ENCODE assay signal across 8 mouse cellular contexts in genomic region chr2:135323955-135324302, GRCm38 (mm10).
DNase-seq lines count a peak whose midpoint lies in the region; ATAC-seq and TF ChIP-seq lines count a peak whose summit lies in the region.

No protein-coding gene starts in this region.

- no peak for TF ChIP-seq EP300 in liver, postnatal 0 days (IDR thresholded peaks at IDR 0.05; ENCODE audit: low read depth)

- H3K9ac ChIP-seq in ES-E14 (ENCODE audit: insufficient read depth, low read depth, low read length, poor library complexity, severe bottlenecking): no peak overlapping the region
- no peak overlapping the region for H3K9ac ChIP-seq in forebrain, embryonic 11.5 days (ENCODE audit: low read length)
- H3K9ac ChIP-seq in liver, postnatal 0 days (replicated peaks): no peak overlapping the region

- TF ChIP-seq CTCF in liver, postnatal 0 days (IDR thresholded peaks at IDR 0.05; ENCODE audit: low read depth): peak; percentile 76

- intact Hi-C loops in heart, postnatal 10 days (cut with DNase I): loop anchor here (1.0 to 2.0 kb wide), 2 partner anchors 538 to 641 kb away; partner anchors contain the start of gene Plcb1

- no peaks in the 10 kb centered on the region for H3K9me3 ChIP-seq in ES-E14 (ENCODE audit: control insufficient read depth, insufficient read depth, low read depth, low read length)
- H3K9me3 ChIP-seq in forebrain, embryonic 11.5 days (ENCODE audit: control insufficient read depth, low read length): no peaks in the 10 kb centered on the region
- H3K9me3 ChIP-seq in liver, postnatal 0 days (ENCODE audit: low read length): no peaks in the 10 kb centered on the region

- in situ Hi-C loops in ES-E14 (cut with MboI; ENCODE audit: low sequenced_read_pairs in 2 of 2, unreplicated experiment in 2 of 2): loop anchor here in 1 of 2 experiments (10.0 kb wide), 2 partner anchors 539 to 639 kb away; partner anchors contain the start of gene Plcb1

- DNase-seq in ES-E14 (ENCODE audit: low read depth, low spot score): peak; percentile 80
- peak; percentile 19 for DNase-seq in c-Kit-positive CD71-positive TER-119-negative erythroid progenitor cells, embryonic 14.5 days (ENCODE audit: low read depth)
- DNase-seq in forebrain, embryonic 11.5 days (ENCODE audit: low spot score): peak; percentile 88
- peak; percentile 82 to 89 for DNase-seq in heart, postnatal 10 days
- peak; percentile 67 to 89 for DNase-seq in kidney, postnatal 36 days
- DNase-seq in liver, postnatal 0 days: peak; percentile 69
- peak; percentile 38 for DNase-seq in ovary, postnatal 10 days (ENCODE audit: low spot score)
- peak; percentile 35 for DNase-seq in urinary bladder, adult 2 months (ENCODE audit: low spot score)

- WGBS in forebrain, embryonic 11.5 days: 33% methylated on average over 4 of the region's 4 CpGs
- WGBS in liver, postnatal 0 days (ENCODE audit: insufficient replicate concordance): 57% methylated on average over 4 of the region's 4 CpGs

- H3K4me2 ChIP-seq in forebrain, embryonic 11.5 days (ENCODE audit: low read depth, low read length, severe bottlenecking): peak overlapping the region; percentile 35
- H3K4me2 ChIP-seq in liver, postnatal 0 days (ENCODE audit: low read depth, low read length): no peak overlapping the region

- no peaks in the 10 kb centered on the region for H3K4me1 ChIP-seq in ES-E14 (ENCODE audit: control insufficient read depth in 2 of 2, insufficient read depth in 2 of 2, low read length in 2 of 2, poor library complexity in 1 of 2)
- H3K4me1 ChIP-seq in forebrain, embryonic 11.5 days (replicated peaks; ENCODE audit: control insufficient read depth, insufficient read depth, low read length): no peaks in the 10 kb centered on the region
- no peaks in the 10 kb centered on the region for H3K4me1 ChIP-seq in liver, postnatal 0 days (ENCODE audit: insufficient read depth)

- peak; percentile 88 for ATAC-seq in forebrain, embryonic 11.5 days (replicated peaks; ENCODE audit: low FRiP score)
- peak; percentile 36; the same call in 1 of the 2 replicates for ATAC-seq in liver, postnatal 0 days

- no peak overlapping the region for H3K4me3 ChIP-seq in ES-E14 (ENCODE audit: insufficient read depth in 1 of 2, low read depth in 1 of 2, low read length in 2 of 2, poor library complexity in 1 of 2, severe bottlenecking in 1 of 2)
- no peak overlapping the region for H3K4me3 ChIP-seq in forebrain, embryonic 11.5 days (ENCODE audit: low read depth, low read length)
- no peak overlapping the region for H3K4me3 ChIP-seq in liver, postnatal 0 days (ENCODE audit: low read depth, low read length)

- no peaks in the 10 kb centered on the region for H3K27me3 ChIP-seq in forebrain, embryonic 11.5 days (ENCODE audit: control insufficient read depth, insufficient read depth, low read length)
- H3K27me3 ChIP-seq in liver, postnatal 0 days (ENCODE audit: insufficient read depth, low read length): no peaks in the 10 kb centered on the region

- no peak overlapping the region for H3K27ac ChIP-seq in ES-E14 (ENCODE audit: insufficient read depth, low read depth, low read length, poor library complexity, severe bottlenecking)
- H3K27ac ChIP-seq in forebrain, embryonic 11.5 days (ENCODE audit: low read depth, low read length): no peak overlapping the region
- no peak overlapping the region for H3K27ac ChIP-seq in liver, postnatal 0 days (ENCODE audit: low read depth)

- no peaks in the 10 kb centered on the region for H3K36me3 ChIP-seq in ES-E14 (ENCODE audit: control insufficient read depth, insufficient read depth, low read length, poor library complexity, severe bottlenecking)
- H3K36me3 ChIP-seq in forebrain, embryonic 11.5 days (ENCODE audit: control insufficient read depth, insufficient read depth, low read length): no peaks in the 10 kb centered on the region
- no peaks in the 10 kb centered on the region for H3K36me3 ChIP-seq in liver, postnatal 0 days (replicated peaks; ENCODE audit: insufficient read depth, low read length)

TF ChIP-seq in ES-E14, 5 proteins besides CTCF, POLR2A, EP300 and RAD21:
- TF ChIP-seq CHD2 (IDR thresholded peaks at IDR 0.05; ENCODE audit: low read depth, low read length) (no peak), MAFK (IDR thresholded peaks at IDR 0.05; ENCODE audit: insufficient read depth, low read depth, low read length) (no peak), ZC3H11A (IDR thresholded peaks at IDR 0.05; ENCODE audit: borderline replicate concordance, low read depth, low read length) (peak; percentile 46; the same call in 1 of the 2 replicates), HCFC1 (IDR thresholded peaks at IDR 0.05; ENCODE audit: borderline replicate concordance, insufficient read depth, low read length) (no peak), ZNF384 (IDR thresholded peaks at IDR 0.05; ENCODE audit: low read depth, low read length) (no peak)

Comparison
In these comparisons a context has a peak if more than half of its experiments do, and no peak if none do; other contexts are left out.
1. DNase-seq: peak in every context shown above with its lines; median percentile 88 in forebrain, embryonic 11.5 days; 86 in heart, postnatal 10 days; 80 in ES-E14; 78 in kidney, postnatal 36 days; 69 in liver, postnatal 0 days; 38 in ovary, postnatal 10 days; 35 in urinary bladder, adult 2 months; 19 in c-Kit-positive CD71-positive TER-119-negative erythroid progenitor cells, embryonic 14.5 days.